Mouse (Mus musculus) limb, embryonic 10.5 days (tissue): ENCODE results near the gene Cradd. TPM values are rescaled to one million over a fixed set of nuclear protein-coding genes. Genes with fewer than 3 reads are reported as not detected.

Experiments
- DNase-seq: peaks from one replicate; pipeline ENCODE4 v3.0.0-alpha.2; 2017; ENCODE audit warnings: low spot score
- H3K27ac ChIP-seq: fragments of 300-500 bp; sonication (generic); 2 replicates; pipeline ENCODE4 v1.5.1; 2016; ENCODE audit warnings: mild to moderate bottlenecking
- H3K27me3 ChIP-seq: fragments of 300-500 bp; sonication (generic); 2 replicates; pipeline ENCODE4 v1.6.1; 2016; ENCODE audit warnings: low read depth, mild to moderate bottlenecking; ENCODE audit not compliant: poor library complexity, severe bottlenecking
- H3K36me3 ChIP-seq: fragments of 300-500 bp; sonication (generic); 2 replicates; pipeline ENCODE4 v1.6.1; 2016; ENCODE audit warnings: mild to moderate bottlenecking, moderate library complexity
- H3K4me1 ChIP-seq: fragments of 300-500 bp; sonication (generic); 2 replicates; pipeline ENCODE4 v1.6.1; 2016
- H3K4me3 ChIP-seq: fragments of 300-500 bp; sonication (generic); 2 replicates; pipeline ENCODE4 v1.5.1; 2016; ENCODE audit warnings: mild to moderate bottlenecking, moderate library complexity
- H3K9me3 ChIP-seq: fragments of 300-500 bp; sonication (generic); replicated peaks from 2 replicates; pipeline ENCODE4 v1.6.1; 2016; ENCODE audit warnings: mild to moderate bottlenecking
- WGBS: fragments of 180-500 bp; shearing (Covaris S2); methylation state at CpG from one replicate; pipeline ENCODE4 v1.1.7; 2016; 5-methylcytosine and 5-hydroxymethylcytosine counted together
- polyA plus RNA-seq: library from polyadenylated mRNA; unstranded; fragments of >200 nt; fragmentation: Nextera tagmentation; extraction: Ambion mirVana; gene quantifications from 2 replicates; pipeline ENCODE4 v1.2.1, GENCODE M21; 2016

Gene Cradd
- polyA plus RNA-seq, 1 experiment from 2014 or later: 11.9 TPM

DNA sequence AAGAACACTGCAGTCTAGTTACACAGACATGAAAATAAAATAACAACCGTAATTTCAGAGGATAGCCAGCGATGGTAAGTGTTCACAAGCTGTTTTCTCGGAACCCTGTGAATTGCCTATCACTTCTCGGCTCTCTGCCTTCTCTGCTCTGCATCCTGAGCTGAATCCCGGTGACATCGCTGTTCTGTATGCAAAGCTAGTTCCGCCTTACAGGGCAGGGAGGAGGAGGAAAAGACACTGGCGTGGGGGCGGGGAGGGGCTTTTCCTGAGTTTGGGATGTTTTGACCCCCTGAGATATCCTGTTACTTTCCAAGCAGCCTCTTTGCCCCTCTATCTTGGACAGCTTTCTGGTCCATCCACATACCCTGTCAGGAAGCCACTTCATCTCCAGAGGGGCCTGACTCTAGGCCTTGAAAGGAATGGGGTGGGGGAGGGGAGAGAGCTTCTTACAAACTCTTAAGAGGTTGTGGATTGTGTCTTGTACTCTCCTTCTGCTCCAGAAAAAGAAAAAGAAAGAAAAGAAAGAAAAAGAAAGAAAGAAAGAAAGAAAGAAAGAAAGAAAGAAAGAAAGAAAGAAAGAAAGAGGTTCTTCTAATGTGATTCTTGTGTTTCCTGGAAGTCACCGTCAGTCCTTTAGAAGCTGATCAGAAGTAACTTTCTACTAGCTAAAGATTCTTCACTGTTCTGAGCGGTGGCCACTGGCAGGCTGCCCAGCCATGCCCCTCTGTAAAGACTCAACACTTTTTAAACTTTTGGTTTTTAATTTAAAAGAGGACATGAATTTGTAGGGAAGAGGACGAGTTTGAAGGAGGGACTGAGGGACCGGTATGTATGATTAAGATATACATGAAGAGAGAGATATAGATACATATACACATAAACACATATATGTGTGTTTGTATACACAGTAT lies 14.3 kb downstream of the Cradd start:
- Histone ChIP-seq H3K27me3 (peaks cover 18% of the 10 kb centered on the region; the same call in 1 of the 2 replicates), H3K9me3 (no peaks in the 10 kb centered on the region), H3K36me3 (no peaks in the 10 kb centered on the region), H3K27ac (no peak overlapping the region), H3K4me3 (no peak overlapping the region), H3K4me1 (peaks cover 40% of the 10 kb centered on the region)
- WGBS: 41% methylated on average over 13 of the region's 13 CpGs
- no peak for DNase-seq

DNA sequence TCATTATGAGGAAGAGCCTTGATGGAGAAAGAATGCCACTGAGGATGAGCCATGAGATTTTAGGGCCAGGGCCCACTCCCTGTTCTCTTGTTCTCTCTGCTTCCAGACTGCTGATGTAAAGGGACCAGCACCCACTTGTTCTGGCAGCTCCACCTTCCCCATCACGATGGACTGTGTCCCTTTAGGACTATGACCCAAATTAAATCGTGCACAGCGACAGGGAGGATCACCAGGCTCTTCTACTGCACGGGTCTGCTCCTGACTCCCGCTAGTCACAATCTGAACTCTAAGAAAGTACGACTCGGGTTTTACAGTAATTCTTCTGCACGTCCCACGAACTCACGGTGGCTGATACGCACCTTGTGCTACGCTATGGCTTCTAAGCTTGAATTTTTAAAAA lies 14.9 kb downstream of the Cradd start:
- H3K9me3 ChIP-seq: no peaks in the 10 kb centered on the region
- H3K4me1 ChIP-seq: peaks cover 38% of the 10 kb centered on the region
- H3K27ac ChIP-seq: no peak overlapping the region
- no peak for DNase-seq
- peaks cover 18% of the 10 kb centered on the region; the same call in 1 of the 2 replicates for H3K27me3 ChIP-seq
- 75% methylated on average over 12 of the region's 12 CpGs for WGBS
- no peaks in the 10 kb centered on the region for H3K36me3 ChIP-seq
- H3K4me3 ChIP-seq: no peak overlapping the region

DNA sequence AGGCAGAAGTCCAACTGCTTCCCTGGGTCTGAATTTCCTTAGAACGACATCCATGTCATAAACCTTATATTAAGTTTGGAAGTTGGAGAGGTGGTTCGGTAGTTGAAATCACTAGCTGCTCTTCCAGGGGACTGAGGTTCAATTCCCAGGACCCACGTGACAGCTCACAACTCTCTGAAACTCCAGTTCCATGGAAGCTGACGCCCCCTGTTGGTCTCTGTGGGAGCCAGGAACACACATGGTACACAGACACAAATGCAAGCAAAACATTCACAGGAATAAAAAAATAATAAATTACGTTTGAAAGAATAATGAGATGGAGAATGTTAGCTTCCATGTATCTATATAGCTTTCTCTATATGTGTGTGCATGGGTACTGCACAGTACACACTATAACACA lies 16.0 kb downstream of the Cradd start:
- 92% methylated on average over 5 of the region's 5 CpGs for WGBS
- Histone ChIP-seq H3K36me3 (no peaks in the 10 kb centered on the region), H3K27me3 (peaks cover 18% of the 10 kb centered on the region; the same call in 1 of the 2 replicates), H3K27ac (no peak overlapping the region), H3K4me1 (peaks cover 36% of the 10 kb centered on the region), H3K4me3 (no peak overlapping the region), H3K9me3 (no peaks in the 10 kb centered on the region)
- no peak for DNase-seq

DNA sequence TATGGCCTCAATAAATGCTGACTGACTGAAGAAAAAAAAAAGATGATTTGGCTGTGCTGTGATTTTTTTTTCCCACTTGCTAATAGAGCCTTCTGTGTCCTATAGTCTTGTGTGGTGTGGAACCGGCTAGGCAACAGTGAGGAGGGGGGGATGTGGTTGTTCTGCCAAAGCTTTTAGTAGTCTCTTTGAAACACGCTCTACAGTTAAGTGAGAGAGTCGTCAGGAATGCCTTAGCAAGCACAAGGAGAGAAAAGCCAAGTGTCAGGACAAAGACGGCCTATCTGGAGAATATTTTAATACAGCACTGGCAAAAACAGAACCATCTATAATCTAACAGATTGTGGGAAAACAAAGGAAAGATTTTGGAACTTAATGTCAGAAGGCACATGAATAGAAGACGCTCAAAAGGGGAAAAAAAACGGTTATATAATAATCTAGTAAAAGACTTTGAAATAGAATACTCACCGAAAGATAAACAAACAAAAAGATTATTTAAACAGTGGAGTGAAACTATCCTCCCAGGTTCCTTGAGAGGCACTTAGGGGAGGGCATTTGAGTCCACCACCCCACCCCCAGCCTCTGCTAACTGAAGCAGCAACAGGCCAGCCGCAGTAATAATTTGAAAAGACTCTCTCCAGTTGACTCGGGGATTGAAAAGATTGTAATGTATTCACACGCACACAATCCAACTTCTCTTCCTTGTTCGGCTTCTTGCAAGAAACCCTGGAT lies 16.9 kb downstream of the Cradd start:
- WGBS: 60% methylated on average over 11 of the region's 11 CpGs
- H3K36me3 ChIP-seq: no peaks in the 10 kb centered on the region

DNA sequence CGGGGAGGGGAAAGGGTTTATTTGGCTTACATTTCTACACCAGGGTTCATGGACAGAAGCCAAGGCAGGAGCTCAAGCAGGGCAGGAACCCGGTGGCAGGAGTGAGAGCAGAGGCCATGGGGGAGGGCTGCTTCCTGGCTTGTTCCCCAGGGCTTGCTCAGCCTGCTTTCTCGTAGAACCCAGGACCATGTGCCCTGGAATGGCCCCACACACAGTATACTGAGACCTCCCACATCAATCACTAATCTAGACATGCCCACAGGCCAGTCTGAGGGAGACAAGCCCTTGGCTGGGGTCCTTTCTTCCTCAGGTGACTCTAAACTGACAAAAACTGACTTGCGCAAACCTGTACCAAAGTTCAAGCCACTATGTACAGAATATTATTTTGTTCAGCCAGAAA lies 19.7 kb downstream of the Cradd start:
- Histone ChIP-seq H3K9me3 (no peaks in the 10 kb centered on the region), H3K36me3 (no peaks in the 10 kb centered on the region), H3K27me3 (no peaks in the 10 kb centered on the region), H3K4me3 (no peak overlapping the region), H3K4me1 (peaks cover 22% of the 10 kb centered on the region), H3K27ac (no peak overlapping the region)
- WGBS: 60% methylated on average over 4 of the region's 4 CpGs
- DNase-seq: no peak

More for the DNA sequence above, 16.9 kb downstream of the Cradd start:
- H3K4me3 ChIP-seq: no peak overlapping the region
- peaks cover 35% of the 10 kb centered on the region for H3K4me1 ChIP-seq
- H3K27me3 ChIP-seq: peaks cover 13% of the 10 kb centered on the region; the same call in 1 of the 2 replicates
- no peak for DNase-seq
- no peak overlapping the region for H3K27ac ChIP-seq
- no peaks in the 10 kb centered on the region for H3K9me3 ChIP-seq

DNA sequence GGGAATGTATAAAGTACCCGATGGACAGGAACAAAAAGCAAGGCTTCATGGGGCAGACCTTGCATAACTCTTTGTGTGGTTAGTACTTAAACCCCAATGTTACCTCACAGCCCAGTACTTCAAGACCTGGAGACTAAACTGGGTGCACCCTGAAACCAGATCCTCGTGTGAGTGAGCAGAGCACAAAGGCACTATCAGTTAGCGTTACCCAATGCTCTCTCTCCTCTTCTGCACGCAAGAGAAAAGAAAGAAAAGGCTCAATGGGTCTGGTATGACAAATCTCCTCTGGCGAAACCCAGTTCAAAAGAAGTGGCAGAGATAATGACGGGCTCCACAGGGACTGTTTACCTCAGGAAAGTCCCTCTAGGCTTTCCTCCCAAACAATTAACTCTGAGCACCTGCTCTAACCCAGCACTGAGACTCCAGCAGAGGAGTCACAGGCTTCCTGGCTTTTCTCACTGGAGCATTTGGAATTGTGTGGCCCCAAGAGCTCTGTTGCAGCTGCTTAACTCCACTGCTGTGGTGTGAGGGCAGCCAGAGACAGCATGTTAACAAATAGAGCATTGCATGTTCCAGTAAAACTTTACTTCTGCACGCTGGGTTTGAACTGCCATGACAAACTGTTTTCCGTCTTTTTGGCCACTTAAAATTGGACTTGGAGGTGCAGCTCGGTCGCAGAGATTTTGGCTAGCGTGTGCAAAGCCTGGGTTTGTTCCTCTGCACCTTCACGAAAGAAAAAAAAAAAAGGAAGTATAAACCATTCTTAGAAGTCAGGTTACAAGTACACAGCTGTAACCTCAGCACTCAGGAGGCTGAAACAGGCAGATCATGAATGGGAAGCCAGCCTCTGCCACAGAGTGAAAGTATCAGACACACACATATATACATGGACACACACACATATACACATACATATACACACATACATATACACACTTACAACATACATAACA lies 21.4 kb downstream of the Cradd start:
- Histone ChIP-seq H3K4me1 (peaks cover 28% of the 10 kb centered on the region), H3K36me3 (0 out of 2 replicates have a peak, but pooled peaks cover 2% of the 10 kb centered on the region), H3K27me3 (no peaks in the 10 kb centered on the region), H3K4me3 (no peak overlapping the region), H3K9me3 (no peaks in the 10 kb centered on the region), H3K27ac (no peak overlapping the region)
- 60% methylated on average over 12 of the region's 12 CpGs for WGBS
- DNase-seq: no peak

DNA sequence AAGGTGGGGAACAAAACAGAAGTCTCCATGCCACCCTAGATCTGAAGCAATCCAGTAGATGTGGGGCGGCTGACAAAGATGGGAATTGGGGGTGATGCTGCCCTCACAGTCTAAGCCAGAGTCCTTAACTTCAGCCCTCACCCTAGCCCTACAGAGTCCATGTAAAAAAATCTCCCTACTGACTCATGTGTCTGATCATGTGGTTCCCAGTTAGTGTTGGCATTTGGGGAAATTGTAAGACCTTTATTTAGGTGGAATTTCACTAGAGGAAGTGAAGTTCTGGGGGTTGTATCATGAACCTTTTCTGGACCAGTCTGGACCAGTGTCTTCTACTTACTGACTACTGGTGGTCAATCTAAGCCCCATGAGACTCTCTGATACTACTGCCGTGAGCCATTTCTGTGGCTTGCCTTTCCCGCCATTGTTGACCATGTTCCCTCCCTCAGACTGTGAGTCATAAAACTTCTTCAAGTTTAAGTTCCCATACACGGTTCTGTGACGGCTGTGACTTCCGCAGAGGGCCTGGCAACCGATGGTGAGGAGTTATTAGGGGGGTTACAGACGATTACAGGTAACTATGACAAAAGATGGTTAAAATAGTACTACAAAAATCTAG lies 23.6 kb downstream of the Cradd start:
- no peaks in the 10 kb centered on the region for H3K27me3 ChIP-seq
- H3K9me3 ChIP-seq: no peaks in the 10 kb centered on the region
- H3K27ac ChIP-seq: no peak overlapping the region
- H3K4me3 ChIP-seq: no peak overlapping the region
- no peak for DNase-seq
- H3K36me3 ChIP-seq: 0 out of 2 replicates have a peak, but pooled peaks cover 2% of the 10 kb centered on the region
- WGBS: 89% methylated on average over 8 of the region's 8 CpGs
- H3K4me1 ChIP-seq: peaks cover 29% of the 10 kb centered on the region

DNA sequence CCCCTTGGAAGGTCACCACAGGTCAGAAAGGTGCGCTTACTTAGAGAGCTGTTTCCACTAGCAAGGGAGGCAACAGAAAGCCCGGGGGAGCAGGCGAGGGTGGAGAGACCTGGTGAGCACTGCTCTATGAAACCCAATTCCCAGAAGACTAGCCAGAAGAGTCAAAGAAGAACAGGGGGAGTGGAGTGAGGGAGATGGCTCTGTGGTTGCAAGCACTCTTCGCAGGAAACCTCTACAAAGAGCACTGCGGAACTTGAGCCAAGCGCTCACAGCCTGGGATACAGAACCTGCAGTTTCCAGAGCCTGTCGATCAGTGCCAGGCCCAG lies 24.2 kb downstream of the Cradd start:
- H3K9me3 ChIP-seq: no peaks in the 10 kb centered on the region

DNA sequence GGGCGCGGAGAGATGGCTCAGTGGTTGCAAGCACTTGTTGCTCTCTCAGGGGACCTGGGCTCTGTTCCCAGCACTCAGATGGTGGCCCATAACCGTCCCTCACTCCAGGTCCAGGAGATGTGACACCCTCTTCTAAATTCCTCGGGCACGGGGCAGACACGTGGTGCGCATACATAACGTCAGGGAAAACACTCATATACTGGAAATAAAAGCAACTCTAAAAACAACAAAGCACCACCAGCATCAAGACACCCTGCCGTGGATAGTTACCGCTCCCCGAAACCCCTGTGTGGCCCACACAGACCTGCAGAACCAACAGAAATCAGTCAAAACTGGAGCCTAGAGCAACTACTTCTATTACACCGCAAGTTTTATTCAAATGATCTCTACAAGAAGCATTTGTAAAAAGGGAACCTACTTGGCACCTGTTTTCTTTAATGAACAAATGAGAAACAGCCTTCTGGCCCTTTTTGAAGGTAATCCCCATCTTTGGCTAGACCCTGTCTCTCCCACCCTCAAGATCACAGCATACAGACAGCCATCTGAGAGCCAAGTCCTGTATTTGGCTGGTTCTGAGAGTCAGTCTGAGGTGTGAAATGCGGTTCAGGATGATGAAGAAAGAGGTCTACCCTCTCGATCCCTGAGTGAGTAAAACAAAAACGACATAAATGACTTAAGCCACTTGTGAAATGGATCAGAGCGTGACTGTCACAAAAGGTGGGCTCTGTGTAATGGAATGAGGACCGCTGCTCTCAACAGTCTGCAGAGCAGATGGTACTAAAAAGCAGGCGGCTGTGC lies 24.7 kb downstream of the Cradd start:
- WGBS: 77% methylated on average over 18 of the region's 18 CpGs

More for the DNA sequence above, 24.2 kb downstream of the Cradd start:
- DNase-seq: no peak
- WGBS: 65% methylated on average over 7 of the region's 7 CpGs
- Histone ChIP-seq H3K4me3 (no peak overlapping the region), H3K27ac (no peak overlapping the region), H3K36me3 (0 out of 2 replicates have a peak, but pooled peaks cover 2% of the 10 kb centered on the region), H3K4me1 (peaks cover 29% of the 10 kb centered on the region), H3K27me3 (no peaks in the 10 kb centered on the region)

DNA sequence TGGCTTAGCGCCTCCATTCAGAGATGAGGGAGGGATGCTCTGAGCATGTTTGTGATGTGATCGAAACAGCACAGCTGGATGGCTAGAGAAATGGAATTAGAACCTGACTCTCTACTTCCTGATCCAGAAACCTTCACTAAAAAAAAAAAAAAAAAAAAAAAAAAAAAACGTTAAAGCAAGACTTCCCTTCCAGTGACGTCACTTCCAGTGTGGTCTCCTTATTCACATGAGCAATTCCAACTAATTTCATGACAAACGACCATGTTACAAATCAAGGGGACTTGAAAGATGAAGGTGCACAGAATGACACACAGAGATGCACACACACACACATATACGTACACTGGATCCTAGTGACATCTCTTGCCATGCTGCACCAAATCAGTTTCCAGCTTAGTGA lies 25.4 kb downstream of the Cradd start:
- peaks cover 19% of the 10 kb centered on the region for H3K4me1 ChIP-seq
- H3K4me3 ChIP-seq: no peak overlapping the region
- no peaks in the 10 kb centered on the region for H3K27me3 ChIP-seq
- H3K9me3 ChIP-seq: no peaks in the 10 kb centered on the region
- WGBS: 89% methylated on average over 6 of the region's 6 CpGs
- DNase-seq: no peak
- H3K36me3 ChIP-seq: 0 out of 2 replicates have a peak, but pooled peaks cover 2% of the 10 kb centered on the region
- H3K27ac ChIP-seq: no peak overlapping the region

More for the DNA sequence above, 24.7 kb downstream of the Cradd start:
- no peak for DNase-seq
- 0 out of 2 replicates have a peak, but pooled peaks cover 2% of the 10 kb centered on the region for H3K36me3 ChIP-seq
- H3K4me1 ChIP-seq: peaks cover 26% of the 10 kb centered on the region
- no peaks in the 10 kb centered on the region for H3K27me3 ChIP-seq
- H3K4me3 ChIP-seq: no peak overlapping the region
- H3K9me3 ChIP-seq: no peaks in the 10 kb centered on the region
- H3K27ac ChIP-seq: no peak overlapping the region

DNA sequence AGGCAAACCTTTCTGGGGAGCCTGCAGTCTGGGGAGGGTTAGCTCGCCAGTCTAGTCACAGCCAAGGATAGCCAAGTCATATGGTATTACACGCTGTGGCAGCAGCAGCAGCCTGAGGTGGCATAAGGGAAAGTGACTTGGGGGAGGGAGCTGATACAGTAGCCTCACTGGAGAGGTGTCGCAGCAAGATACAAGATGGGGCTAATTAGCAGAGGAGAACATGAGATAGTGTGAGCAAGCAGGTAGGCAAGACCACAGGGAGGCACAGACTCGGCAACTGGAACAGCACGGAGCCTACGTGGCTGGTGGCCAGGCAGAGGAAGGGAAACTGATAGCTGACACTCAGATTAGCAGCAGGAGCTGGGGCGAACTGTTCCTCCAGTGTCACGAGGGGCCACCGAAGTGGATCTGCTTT lies 26.2 kb downstream of the Cradd start:
- 0 out of 2 replicates have a peak, but pooled peaks cover 2% of the 10 kb centered on the region for H3K36me3 ChIP-seq
- H3K4me1 ChIP-seq: peaks cover 19% of the 10 kb centered on the region
- no peaks in the 10 kb centered on the region for H3K9me3 ChIP-seq
- DNase-seq: no peak
- no peaks in the 10 kb centered on the region for H3K27me3 ChIP-seq
- no peak overlapping the region for H3K27ac ChIP-seq
- WGBS: 76% methylated on average over 9 of the region's 9 CpGs
- H3K4me3 ChIP-seq: no peak overlapping the region
